Mouse (Mus musculus) G1E (cell line): ENCODE measurements at regions not wholly inside any gene's neighbourhood (a gene's known extent, or its start where the extent isn't known, plus 50 kb on each side); places are given as distances from the start of the nearest gene placed in this dataset.

Experiments used
- CTCF ChIP-seq: IDR thresholded peaks from 2 replicates; pipeline ENCODE4 v1.5.1; 2012; ENCODE audit warnings: low read depth, low read length, inconsistent platforms, mixed read lengths
- POLR2AphosphoS5 ChIP-seq: IDR thresholded peaks from 2 replicates; pipeline ENCODE4 v1.6.1; 2012; ENCODE audit warnings: low read depth, low read length, inconsistent platforms; ENCODE audit not compliant: insufficient replicate concordance
- TAL1 ChIP-seq: conservative IDR thresholded peaks from 2 replicates; pipeline ENCODE4 v1.6.1; 2012; ENCODE audit warnings: low read depth, low read length, inconsistent platforms, mixed read lengths

DNA sequence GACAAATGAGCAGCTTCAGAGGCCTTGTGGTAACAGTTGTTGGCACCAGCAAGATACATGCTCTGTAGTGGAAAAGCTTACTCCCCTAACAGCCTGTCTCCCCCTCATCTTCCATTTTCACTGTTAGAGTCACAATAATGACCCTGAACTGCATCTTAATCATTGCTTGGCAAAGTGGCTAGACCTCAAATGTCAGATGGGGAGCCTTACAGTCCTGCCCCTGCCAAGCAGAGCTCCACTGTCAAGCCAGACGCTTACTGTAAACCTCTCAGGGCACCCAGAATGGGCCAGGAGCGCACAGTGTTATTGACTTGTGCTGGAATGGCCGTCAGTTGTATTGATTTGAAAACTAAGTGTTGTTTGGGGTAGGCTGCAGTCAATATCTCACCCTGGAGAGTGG lies 172.5 kb downstream of the Tex29 start:
- TF ChIP-seq CTCF (no peak), TAL1 (no peak), POLR2AphosphoS5 (no peak)
